Mouse (Mus musculus) cerebellum, adult 9-11 months (tissue): ENCODE measurements at regions not wholly inside any gene's neighbourhood (a gene's known extent, or its start where the extent isn't known, plus 50 kb on each side); places are given as distances from the start of the nearest gene placed in this dataset.
"Not testable (repeated sequence)": the region's sequence is repeated elsewhere in the genome, so short reads cannot be mapped to it uniquely, and the experiment has no call there.

ENCODE experiments used
- DNase-seq: peaks from one replicate; pipeline ENCODE4 v3.0.0; 2022

DNA sequence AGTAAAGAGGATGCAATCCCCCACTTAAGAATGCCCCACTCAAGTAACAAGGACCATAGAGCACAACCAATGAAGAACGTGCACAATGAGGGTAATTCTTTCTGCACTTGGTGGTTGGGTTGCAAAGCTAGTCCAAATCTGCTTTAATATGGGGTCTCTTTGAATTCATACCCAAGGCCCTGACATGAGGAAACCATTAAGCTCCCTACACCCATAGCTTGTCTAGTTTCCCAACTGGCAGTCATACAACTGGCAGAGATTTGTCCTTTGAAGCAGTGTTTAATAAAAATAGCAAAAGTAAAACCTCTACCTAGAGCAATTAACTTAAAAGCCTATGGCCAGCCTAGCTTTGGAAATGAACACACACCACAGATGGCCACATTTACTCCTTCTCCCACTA, 411.0 kb upstream of the Cdh5 start:
- DNase-seq: no peak

DNA sequence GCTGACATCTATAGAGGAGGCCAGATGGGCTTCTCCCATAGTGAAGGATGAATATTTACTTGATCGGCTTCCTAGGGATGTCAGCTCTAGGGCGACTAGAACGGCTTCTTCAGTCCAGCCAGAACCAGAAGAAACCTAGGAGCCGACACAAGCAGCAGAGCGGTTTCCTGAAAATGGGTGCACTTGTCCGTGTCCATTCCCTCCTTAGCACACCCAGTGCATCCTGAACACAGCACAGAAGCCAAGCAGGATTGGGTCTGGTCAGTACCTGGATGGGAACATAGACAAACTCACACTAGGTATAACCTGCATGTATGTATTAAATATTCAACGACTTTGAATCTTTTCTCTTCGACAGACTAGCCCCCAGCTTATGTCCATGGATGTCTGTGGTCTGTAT, 407.9 kb upstream of the Cdh5 start:
- DNase-seq: no peak

- no peak for DNase-seq
These were observed 407.0 kb upstream of the Cdh5 start for GRCm38 (mm10) chr8:103694331-103694891.

DNA sequence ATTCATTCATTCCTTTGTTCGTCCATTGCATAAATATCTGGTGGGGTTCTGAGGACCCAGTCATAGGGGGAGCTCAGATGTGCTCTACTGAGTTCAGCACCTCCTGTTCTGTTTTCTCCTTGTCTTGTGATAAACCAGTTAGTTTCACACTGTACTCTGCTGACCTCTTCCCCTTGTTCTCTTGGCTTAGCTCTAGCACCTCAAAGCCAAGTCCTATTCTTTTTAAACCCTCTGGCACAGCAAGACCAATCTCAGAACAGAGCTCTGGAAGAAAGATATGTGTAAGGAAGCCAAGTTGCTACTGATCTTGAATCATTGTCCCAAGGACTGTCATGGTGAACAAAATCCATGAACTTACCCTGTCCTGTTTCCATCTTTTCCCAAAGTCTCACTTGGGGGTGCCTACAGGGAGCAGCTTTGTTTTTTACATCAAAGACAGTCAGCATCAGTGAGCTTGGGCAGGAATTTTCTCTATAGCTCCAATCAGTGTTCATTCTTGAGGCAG, 402.4 kb upstream of the Cdh5 start:
- DNase-seq: no peak

- no peak for DNase-seq
These were observed 399.2 kb upstream of the Cdh5 start for GRCm38 (mm10) chr8:103702236-103702635.

DNA sequence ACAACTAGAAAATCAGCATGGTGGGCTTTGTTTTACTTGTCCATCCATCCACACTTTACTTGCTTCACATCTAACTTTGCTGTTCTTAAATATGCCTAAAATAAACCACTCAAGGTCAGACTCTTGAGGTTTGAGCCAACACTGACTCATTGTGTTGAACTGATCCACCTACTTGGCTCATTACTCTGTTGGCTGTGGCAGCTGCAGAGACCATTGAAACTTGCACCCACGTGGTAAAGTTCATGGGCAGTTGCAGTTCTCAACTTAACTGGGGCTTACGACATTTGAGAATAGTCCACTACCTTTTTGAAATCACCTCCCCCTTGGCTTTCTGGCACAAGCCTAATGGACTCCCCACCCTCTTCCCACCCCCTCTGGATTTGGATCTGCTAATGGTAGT, 395.3 kb upstream of the Cdh5 start:
- DNase-seq: no peak

- not testable (repeated sequence) for DNase-seq
These were observed 390.6 kb upstream of the Cdh5 start for GRCm38 (mm10) chr8:103710871-103711270.

DNA sequence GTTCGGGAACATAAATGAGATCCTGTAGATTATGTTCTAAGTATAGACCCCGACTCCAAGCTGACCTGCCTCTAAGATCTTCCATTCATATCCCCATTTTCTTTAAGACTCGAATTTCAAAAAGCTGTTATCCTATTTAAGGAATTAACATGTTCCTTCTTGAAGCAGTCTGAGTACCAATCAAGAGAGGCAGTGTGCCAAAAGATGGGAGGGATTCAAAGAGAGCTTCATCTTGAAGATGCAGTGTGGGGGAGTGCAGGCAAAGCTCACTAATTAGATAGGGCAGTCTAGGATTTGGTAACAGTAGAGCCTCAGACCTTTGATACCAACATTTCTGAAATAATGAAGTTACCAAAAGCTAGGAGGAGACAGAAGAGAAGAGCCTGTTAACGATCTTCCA, 383.7 kb upstream of the Cdh5 start:
- no peak for DNase-seq

DNA sequence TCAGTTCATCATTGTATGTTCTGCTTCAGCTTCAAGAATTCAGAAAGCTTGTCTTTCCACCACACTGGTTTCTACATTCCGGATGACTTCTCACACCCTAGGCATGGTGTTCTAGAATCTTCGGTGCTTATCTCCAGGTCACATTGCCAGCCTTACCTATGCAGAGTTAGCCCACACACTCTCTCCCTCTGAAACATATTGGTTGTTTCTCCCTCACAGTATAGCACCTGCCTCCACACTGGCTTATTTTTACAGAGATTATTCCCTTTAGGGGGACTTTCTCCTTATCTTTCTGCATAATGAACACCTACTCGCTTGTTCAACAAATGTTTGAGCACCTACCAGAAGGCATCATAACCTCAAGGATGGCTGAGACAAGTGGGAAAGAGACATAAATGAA, 368.0 kb upstream of the Cdh5 start:
- no peak for DNase-seq

- DNase-seq: no peak
These were observed 363.1 kb upstream of the Cdh5 start for GRCm38 (mm10) chr8:103738330-103738729.

- no peak for DNase-seq
These were observed 360.0 kb upstream of the Cdh5 start for GRCm38 (mm10) chr8:103741395-103741794.

DNA sequence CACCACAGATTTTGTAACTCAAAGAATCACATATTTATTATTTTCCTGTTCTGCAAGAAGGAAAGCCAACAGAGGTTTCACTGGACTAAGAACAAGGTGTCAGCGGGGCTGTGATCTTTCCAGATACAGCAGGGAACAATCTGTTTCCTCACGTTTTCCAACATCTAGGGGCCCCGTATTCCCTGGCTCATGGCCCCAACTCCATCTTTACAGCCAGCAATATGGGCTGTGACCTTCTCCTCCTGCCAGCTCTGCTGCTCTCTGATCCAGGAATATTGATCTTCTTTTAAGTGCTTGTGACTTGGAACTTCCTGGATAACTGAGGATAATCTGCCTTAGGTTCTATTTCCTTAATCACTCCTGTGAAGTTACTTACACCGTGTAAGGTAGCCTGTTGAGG, 352.7 kb upstream of the Cdh5 start:
- no peak for DNase-seq

GRCm38 (mm10) chr8:103750278-103751097, 350.9 kb upstream of the Cdh5 start:
- DNase-seq: no peak

GRCm38 (mm10) chr8:103751161-103751560, 350.3 kb upstream of the Cdh5 start:
- DNase-seq: no peak

DNA sequence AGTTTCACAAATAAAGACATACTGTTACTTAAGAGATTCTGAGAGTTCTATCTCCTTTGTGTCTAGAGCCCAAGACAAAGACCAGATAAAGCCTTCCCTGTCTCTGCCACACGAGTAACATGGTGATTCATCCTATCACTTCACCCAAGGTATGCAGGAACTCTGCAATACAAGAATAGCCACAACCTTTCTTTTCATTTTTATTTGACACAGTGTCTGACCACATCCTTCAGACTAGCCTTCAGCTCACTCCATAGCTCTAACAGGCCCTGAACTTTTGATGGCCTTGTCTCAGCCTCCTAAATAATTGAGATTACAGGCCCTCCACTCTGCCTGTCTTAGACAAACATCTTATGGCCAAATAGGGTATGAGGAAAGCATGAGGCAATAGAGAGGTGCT, 337.6 kb upstream of the Cdh5 start:
- DNase-seq: no peak

- no peak for DNase-seq
These were observed 321.8 kb upstream of the Cdh5 start for GRCm38 (mm10) chr8:103779658-103780057.

- no peak for DNase-seq
These were observed 313.1 kb upstream of the Cdh5 start for GRCm38 (mm10) chr8:103788308-103788707.

DNA sequence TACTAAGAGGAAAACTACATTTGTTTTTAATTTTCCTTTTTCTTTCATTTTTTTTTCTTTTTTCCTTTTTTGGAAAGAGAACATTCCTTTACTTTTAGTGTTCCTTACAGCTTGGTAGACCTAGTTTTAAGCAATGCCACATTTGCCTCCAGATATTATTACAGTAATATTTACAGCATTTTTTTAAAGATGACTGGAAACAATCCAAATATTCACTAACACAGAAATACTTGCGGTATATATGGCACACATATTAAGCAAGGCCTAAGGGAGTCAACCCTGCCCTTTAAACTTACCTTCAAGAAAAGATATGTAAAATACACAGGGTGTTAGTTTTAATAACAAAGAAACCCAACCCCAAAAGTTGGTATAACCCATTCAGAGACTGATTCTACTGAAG, 308.1 kb upstream of the Cdh5 start:
- no peak for DNase-seq

DNA sequence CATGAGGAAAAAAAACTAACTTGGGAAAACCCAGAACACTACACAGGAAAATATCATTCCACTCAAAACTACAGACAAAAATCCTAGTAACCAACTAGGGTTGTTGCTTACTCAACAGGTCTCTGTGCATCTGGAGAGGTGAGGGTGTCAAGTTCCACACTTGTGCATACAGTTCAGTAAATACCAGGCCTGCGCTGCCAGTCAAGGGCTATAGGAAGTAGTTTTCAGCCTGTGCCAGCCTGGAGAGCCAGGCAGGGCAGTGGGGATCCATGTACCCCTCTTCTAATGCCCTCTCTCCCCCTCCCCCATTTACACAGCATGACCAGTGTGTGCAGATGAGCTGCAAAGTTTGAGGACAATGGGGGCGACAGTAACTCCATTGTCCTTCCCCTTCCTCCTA, 302.8 kb upstream of the Cdh5 start:
- not testable (repeated sequence) for DNase-seq

GRCm38 (mm10) chr8:103808171-103808570, 293.3 kb upstream of the Cdh5 start:
- no peak for DNase-seq

- DNase-seq: no peak
These were observed 292.8 kb upstream of the Cdh5 start for GRCm38 (mm10) chr8:103808580-103808979.

- DNase-seq: no peak
These were observed 292.3 kb upstream of the Cdh5 start for GRCm38 (mm10) chr8:103809140-103809539.

DNA sequence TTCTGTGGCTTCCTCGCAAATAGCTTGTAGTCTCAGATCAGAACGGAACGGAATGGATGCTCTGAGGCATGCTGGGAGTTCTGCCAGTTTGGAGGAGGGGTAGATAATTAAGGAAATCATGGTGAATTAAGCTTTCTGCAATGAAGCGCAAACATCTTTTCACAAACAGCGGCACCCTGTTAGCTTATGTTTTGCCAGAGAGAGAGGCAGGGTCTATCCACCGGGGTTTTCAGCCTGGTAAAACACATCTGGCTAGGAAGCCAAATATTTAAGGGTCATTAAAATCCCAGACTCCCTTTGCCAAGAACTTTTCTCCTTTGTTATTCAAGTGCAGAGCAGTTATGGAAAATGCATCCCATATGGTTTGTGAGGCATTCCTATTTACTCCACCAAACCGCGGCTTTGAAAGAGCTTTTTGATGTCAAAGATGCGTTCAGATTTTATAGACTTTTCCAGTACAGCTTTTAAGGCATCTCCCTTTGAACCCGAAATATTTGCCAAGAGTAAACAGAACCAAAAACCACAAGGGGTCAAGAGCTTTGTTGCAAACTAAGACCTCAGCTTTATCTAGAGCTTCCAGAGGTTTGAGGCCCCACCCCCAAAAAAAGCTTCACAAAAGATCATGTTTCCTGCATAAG, 287.4 kb upstream of the Cdh5 start:
- DNase-seq: no peak
